ENCODE assay signal across 8 mouse cellular contexts in genomic region chr12:54545821-54546608, GRCm38 (mm10).
DNase-seq lines count a peak whose midpoint lies in the region; TF ChIP-seq lines count a peak whose summit lies in the region.

No protein-coding gene starts in this region.

- 41% methylated on average over 16 of the region's 16 CpGs for WGBS in lung, adult 2 months

- no peak for TF ChIP-seq POLR2A in brain, embryonic 14.5 days (IDR thresholded peaks at IDR 0.05; ENCODE audit: borderline replicate concordance, extremely low read depth, insufficient read depth, insufficient read length, poor library complexity, severe bottlenecking)
- no peak for TF ChIP-seq POLR2A in lung, adult 2 months (IDR thresholded peaks at IDR 0.05; ENCODE audit: borderline replicate concordance, extremely low read depth, low read depth, low read length)

- peak; percentile 81; the same call in 1 of the 2 replicates for TF ChIP-seq CTCF in brain, embryonic 14.5 days (IDR thresholded peaks at IDR 0.05; ENCODE audit: borderline replicate concordance, extremely low read depth, insufficient read depth, insufficient read length)
- TF ChIP-seq CTCF in lung, adult 2 months (IDR thresholded peaks at IDR 0.05; ENCODE audit: insufficient read depth, low read length), result peak; percentile 74

- no peaks in the 10 kb centered on the region for H3K4me1 ChIP-seq in lung, adult 2 months (ENCODE audit: control insufficient read depth, insufficient read depth, low read length)

- no peak overlapping the region for H3K4me3 ChIP-seq in lung, adult 2 months (replicated peaks; ENCODE audit: extremely low read depth, low read depth, low read length)

- intact Hi-C loops in heart, postnatal 10 days (cut with DNase I), result loop anchor here (2.0 to 10.0 kb wide), 4 partner anchors 54 to 447 kb away; partner anchors contain the start of gene Egln3

- DNase-seq in ES-CJ7 (ENCODE audit: low read depth, low spot score), result peak; percentile 86
- peak; percentile 95 for DNase-seq in brain, embryonic 14.5 days (ENCODE audit: low read depth)
- peak; percentile 42 for DNase-seq in fibroblast of lung, adult 2 months (ENCODE audit: low read depth)
- peak; percentile 84 to 89 for DNase-seq in heart, postnatal 10 days
- DNase-seq in kidney, postnatal 4 days, result peak; percentile 78 to 81
- peak; percentile 36 for DNase-seq in lung, adult 2 months
- peak; percentile 27 for DNase-seq in ovary, postnatal 36 days (ENCODE audit: low spot score)
- DNase-seq in thymus, postnatal 36 days, result peak; percentile 20 to 39

Comparison
In these comparisons a context has a peak if more than half of its experiments do, and no peak if none do; other contexts are left out.
1. DNase-seq: peak in every context shown above with its lines; median percentile 95 in brain, embryonic 14.5 days; 86 in heart, postnatal 10 days; 86 in ES-CJ7; 80 in kidney, postnatal 4 days; 42 in fibroblast of lung, adult 2 months; 36 in lung, adult 2 months; 30 in thymus, postnatal 36 days; 27 in ovary, postnatal 36 days.